Mouse (Mus musculus) C2C12 (cell line): ENCODE results near the gene Kcnd3.

Experiments
- CTCF ChIP-seq: IDR thresholded peaks from one replicate; pipeline ENCODE4 v1.5.1; 2011; ENCODE audit not compliant: control insufficient read depth, insufficient read depth, insufficient read length
- MAX ChIP-seq: IDR thresholded peaks from one replicate; pipeline ENCODE4 v1.6.1; 2011; ENCODE audit warnings: mild to moderate bottlenecking, control low read depth
- MYOD1 ChIP-seq: IDR thresholded peaks from one replicate; pipeline ENCODE4 v1.6.1; 2011; ENCODE audit warnings: low read depth; ENCODE audit not compliant: control insufficient read depth, insufficient read length
- MYOG ChIP-seq: IDR thresholded peaks from one replicate; pipeline ENCODE4 v1.6.1; 2011; ENCODE audit not compliant: control insufficient read depth, insufficient read length; ENCODE audit errors: extremely low read depth
- USF1 ChIP-seq: IDR thresholded peaks from one replicate; pipeline ENCODE4 v1.6.1; 2011; ENCODE audit warnings: low read depth, mild to moderate bottlenecking, control low read depth, moderate library complexity

DNA sequence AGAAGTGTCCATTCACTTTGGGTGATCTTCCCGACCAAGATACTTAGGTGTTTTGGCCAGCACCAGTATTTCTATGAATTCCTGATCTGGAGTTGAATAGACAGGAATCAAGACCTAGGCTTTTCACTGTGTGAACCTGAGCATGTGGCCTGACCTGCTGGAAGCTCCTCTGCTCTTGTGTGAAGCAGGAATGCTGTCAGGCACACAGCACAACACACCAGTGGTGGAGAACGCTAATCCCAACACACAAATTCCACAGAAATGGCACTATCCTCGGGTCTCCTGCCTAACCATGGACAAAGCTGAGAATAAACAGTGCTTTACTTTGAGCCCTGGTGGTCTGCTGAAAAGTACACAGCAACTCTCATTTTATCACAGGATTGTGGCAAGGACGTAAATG lies 268.4 kb downstream of the Kcnd3 start:
- TF ChIP-seq MAX (no peak), CTCF (no peak), USF1 (no peak), MYOG (no peak), MYOD1 (no peak)
